Mouse (Mus musculus): ENCODE measurements around the gene Btbd17.
A peak's percentile ranks its signal among the peaks of the same experiment; 100 is the strongest.

The Btbd17 gene

GRCm38 (mm10) chr11:114795848-114796322 is at the start of gene Btbd17:
TSS of gene Btbd17 (minus strand) at chr11:114795945.
- no peak for DNase-seq

GRCm38 (mm10) chr11:114844464-114845220 is 48.9 kb upstream of the Btbd17 start:
- peak; percentile 42 to 65 for DNase-seq

GRCm38 (mm10) chr11:114843818-114844463 is 48.2 kb upstream of the Btbd17 start:
- peak; percentile 57 to 74 for DNase-seq

GRCm38 (mm10) chr11:114833166-114833565 is 37.4 kb upstream of the Btbd17 start:
- DNase-seq: no peak

- no peak for DNase-seq
These were observed 34.7 kb upstream of the Btbd17 start for GRCm38 (mm10) chr11:114830433-114830773.

- DNase-seq: peak; percentile 84 to 90
These were observed 34.0 kb upstream of the Btbd17 start for GRCm38 (mm10) chr11:114829499-114830432.

- peak; percentile 65 to 80 for DNase-seq
These were observed 30.9 kb upstream of the Btbd17 start for GRCm38 (mm10) chr11:114826686-114827085.

GRCm38 (mm10) chr11:114823199-114823725 is 27.5 kb upstream of the Btbd17 start:
- DNase-seq: peak; percentile 14 to 43

- DNase-seq: peak; percentile 63 to 73
These were observed 27.0 kb upstream of the Btbd17 start for GRCm38 (mm10) chr11:114822727-114823126.

GRCm38 (mm10) chr11:114821325-114821724 is 25.6 kb upstream of the Btbd17 start:
- DNase-seq: no peak

GRCm38 (mm10) chr11:114820444-114820843 is 24.7 kb upstream of the Btbd17 start:
- no peak for DNase-seq

- DNase-seq: no peak
These were observed 23.4 kb upstream of the Btbd17 start for GRCm38 (mm10) chr11:114819110-114819509.

- no peak for DNase-seq
These were observed 22.4 kb upstream of the Btbd17 start for GRCm38 (mm10) chr11:114818185-114818584.

- no peak for DNase-seq
These were observed 21.2 kb upstream of the Btbd17 start for GRCm38 (mm10) chr11:114816934-114817333.

GRCm38 (mm10) chr11:114814873-114815592 is 19.3 kb upstream of the Btbd17 start:
- DNase-seq: no peak

- DNase-seq: peak; percentile 97 to 99
These were observed 17.0 kb upstream of the Btbd17 start for GRCm38 (mm10) chr11:114812731-114813240.

GRCm38 (mm10) chr11:114810344-114810743 is 14.6 kb upstream of the Btbd17 start:
- no peak for DNase-seq

- DNase-seq: no peak
These were observed 13.6 kb upstream of the Btbd17 start for GRCm38 (mm10) chr11:114809371-114809770.

- DNase-seq: no peak
These were observed 12.1 kb upstream of the Btbd17 start for GRCm38 (mm10) chr11:114807686-114808427.

- DNase-seq: no peak
These were observed 11.3 kb upstream of the Btbd17 start for GRCm38 (mm10) chr11:114807025-114807424.

GRCm38 (mm10) chr11:114803990-114804389 is 8.2 kb upstream of the Btbd17 start:
- DNase-seq: no peak
